Mouse (Mus musculus): ENCODE measurements around the gene Stard5. TPM values are rescaled to one million over a fixed set of nuclear protein-coding genes. Genes with fewer than 3 reads are reported as not detected.

The Stard5 gene
- polyA plus RNA-seq, 1 experiment from 2014 or later, result 11.2 TPM

DNA sequence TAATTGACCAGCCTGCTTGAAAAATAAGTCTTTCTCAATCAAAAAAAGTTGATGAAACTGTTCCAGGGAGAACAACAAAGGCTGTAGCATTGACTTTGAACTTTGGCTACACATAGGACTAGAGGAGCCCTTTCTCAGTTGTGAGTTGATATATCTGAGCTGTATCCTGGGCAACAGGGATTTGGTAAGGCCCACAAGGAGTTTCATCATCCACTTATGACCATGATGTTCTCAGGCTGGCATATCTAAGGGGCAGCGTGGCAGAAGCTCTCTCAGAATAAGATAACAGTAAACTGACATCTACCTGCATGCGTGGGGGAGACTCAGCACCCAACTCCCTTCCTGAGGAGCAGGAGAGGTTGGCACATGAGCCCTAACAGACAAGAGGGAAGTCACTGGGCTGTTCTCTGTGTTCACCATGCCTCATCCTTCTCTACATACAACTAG lies 21.9 kb downstream of the Stard5 start:
- Histone ChIP-seq H3K27me3 (ENCODE audit: control insufficient read depth, insufficient read depth, low read length) (no peaks in the 10 kb centered on the region), H3K4me2 (ENCODE audit: low read depth, low read length, severe bottlenecking) (no peak overlapping the region), H3K4me1 (replicated peaks; ENCODE audit: control insufficient read depth, insufficient read depth, low read length) (no peaks in the 10 kb centered on the region), H3K27ac (ENCODE audit: low read depth, low read length) (no peak overlapping the region), H3K36me3 (ENCODE audit: control insufficient read depth, insufficient read depth, low read length) (no peaks in the 10 kb centered on the region), H3K9me3 (ENCODE audit: control insufficient read depth, low read length) (no peaks in the 10 kb centered on the region), H3K9ac (ENCODE audit: low read length) (no peak overlapping the region), H3K4me3 (ENCODE audit: low read depth, low read length) (no peak overlapping the region)
- DNase-seq (ENCODE audit: low spot score) (no peak), ATAC-seq (replicated peaks; ENCODE audit: low FRiP score) (no peak)
- 83% methylated on average over 2 of the region's 2 CpGs for WGBS

DNA sequence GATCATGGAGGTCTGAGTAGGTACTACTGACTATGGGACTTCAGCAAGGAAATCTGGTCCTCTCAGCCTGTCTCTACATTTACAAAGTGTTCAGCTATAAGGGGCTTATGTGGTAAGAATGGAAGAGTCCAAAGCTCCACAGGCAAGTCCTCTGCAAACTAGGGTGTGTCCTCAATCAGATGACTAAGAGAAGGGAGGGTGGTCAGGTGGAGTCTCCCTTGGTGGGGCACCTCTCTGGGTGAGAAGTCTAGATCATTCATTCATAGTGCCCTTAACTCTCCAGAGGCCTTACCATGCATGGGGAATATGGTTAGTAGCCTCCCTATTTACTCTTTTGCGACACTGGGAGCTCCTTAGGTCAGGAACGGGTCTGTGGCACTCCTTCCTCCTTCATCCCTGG lies 22.4 kb downstream of the Stard5 start:
- DNase-seq (ENCODE audit: low spot score) (no peak), ATAC-seq (replicated peaks; ENCODE audit: low FRiP score) (no peak)
- no peaks in the 10 kb centered on the region for H3K36me3 ChIP-seq (ENCODE audit: control insufficient read depth, insufficient read depth, low read length)
- H3K9ac ChIP-seq (ENCODE audit: low read length), result no peak overlapping the region
- no peaks in the 10 kb centered on the region for H3K9me3 ChIP-seq (ENCODE audit: control insufficient read depth, low read length)
- no peak overlapping the region for H3K27ac ChIP-seq (ENCODE audit: low read depth, low read length)
- no peak overlapping the region for H3K4me3 ChIP-seq (ENCODE audit: low read depth, low read length)
- 81% methylated on average over 2 of the region's 2 CpGs for WGBS
- H3K4me1 ChIP-seq (replicated peaks; ENCODE audit: control insufficient read depth, insufficient read depth, low read length), result no peaks in the 10 kb centered on the region
- H3K4me2 ChIP-seq (ENCODE audit: low read depth, low read length, severe bottlenecking), result no peak overlapping the region
- H3K27me3 ChIP-seq (ENCODE audit: control insufficient read depth, insufficient read depth, low read length), result no peaks in the 10 kb centered on the region

DNA sequence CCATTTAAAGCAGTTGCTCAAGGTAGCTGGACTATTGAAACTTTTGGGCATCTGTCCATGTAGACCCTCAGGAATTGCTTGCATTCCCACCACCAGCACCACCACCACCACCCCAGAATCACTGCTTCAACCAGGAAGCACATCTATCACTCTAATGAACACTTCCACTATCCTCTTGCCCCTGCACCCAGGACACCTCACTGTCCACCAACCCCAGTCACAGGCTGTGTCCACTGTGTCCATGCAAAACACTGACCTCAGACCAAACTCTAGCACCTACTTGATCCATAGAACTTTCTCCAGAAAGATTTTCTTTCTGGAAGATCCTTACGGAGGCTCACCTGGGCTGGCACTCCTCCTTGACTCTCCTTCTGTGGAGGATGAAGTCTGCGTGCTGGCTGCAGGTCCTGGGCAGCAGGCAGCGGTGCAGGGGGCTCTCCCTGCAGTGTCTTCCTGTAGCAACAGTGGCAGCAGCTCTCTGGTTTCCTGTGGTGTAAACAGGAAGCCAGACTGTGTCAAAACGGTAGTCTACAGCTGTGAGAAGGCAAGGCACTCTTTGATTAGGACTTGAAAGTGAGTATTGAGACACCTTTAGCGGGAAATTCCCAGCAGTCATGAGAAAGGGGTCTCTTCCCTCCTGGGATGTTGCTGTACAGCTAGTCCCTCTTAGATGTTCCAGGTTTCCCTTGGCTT lies 23.3 kb downstream of the Stard5 start:
- H3K9ac ChIP-seq (ENCODE audit: low read length), result no peak overlapping the region
- no peak overlapping the region for H3K4me3 ChIP-seq (ENCODE audit: low read depth, low read length)
- H3K4me2 ChIP-seq (ENCODE audit: low read depth, low read length, severe bottlenecking), result no peak overlapping the region
- ATAC-seq (replicated peaks; ENCODE audit: low FRiP score) (no peak), DNase-seq (ENCODE audit: low spot score) (no peak)
- H3K9me3 ChIP-seq (ENCODE audit: control insufficient read depth, low read length), result no peaks in the 10 kb centered on the region
- no peaks in the 10 kb centered on the region for H3K36me3 ChIP-seq (ENCODE audit: control insufficient read depth, insufficient read depth, low read length)
- no peaks in the 10 kb centered on the region for H3K4me1 ChIP-seq (replicated peaks; ENCODE audit: control insufficient read depth, insufficient read depth, low read length)
- WGBS, result 60% methylated on average over 5 of the region's 5 CpGs
- no peaks in the 10 kb centered on the region for H3K27me3 ChIP-seq (ENCODE audit: control insufficient read depth, insufficient read depth, low read length)
- no peak overlapping the region for H3K27ac ChIP-seq (ENCODE audit: low read depth, low read length)

DNA sequence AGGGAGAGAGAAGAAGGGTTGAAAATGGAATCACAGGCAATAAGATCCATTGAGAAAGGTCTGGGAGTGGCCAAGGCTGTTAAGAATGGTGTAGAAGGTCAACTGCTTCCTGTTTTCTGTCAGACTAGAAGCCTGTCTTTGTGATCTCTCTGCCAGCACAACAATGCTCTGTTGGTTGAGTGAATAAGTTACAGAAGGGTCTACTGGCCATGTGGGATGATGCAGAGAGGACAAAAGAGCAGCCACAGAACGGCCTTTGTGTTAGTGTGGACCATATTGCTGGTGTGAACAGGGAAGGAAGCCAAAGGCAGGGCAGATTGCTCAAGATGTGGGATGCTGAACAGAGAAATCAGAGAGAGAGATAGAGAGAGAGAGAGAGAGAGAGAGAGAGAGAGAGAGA lies 27.0 kb downstream of the Stard5 start:
- Histone ChIP-seq H3K4me3 (ENCODE audit: low read depth, low read length) (no peak overlapping the region), H3K27me3 (ENCODE audit: control insufficient read depth, insufficient read depth, low read length) (no peaks in the 10 kb centered on the region), H3K27ac (ENCODE audit: low read depth, low read length) (no peak overlapping the region), H3K36me3 (ENCODE audit: control insufficient read depth, insufficient read depth, low read length) (no peaks in the 10 kb centered on the region), H3K9me3 (ENCODE audit: control insufficient read depth, low read length) (no peaks in the 10 kb centered on the region), H3K4me2 (ENCODE audit: low read depth, low read length, severe bottlenecking) (no peak overlapping the region), H3K4me1 (replicated peaks; ENCODE audit: control insufficient read depth, insufficient read depth, low read length) (no peaks in the 10 kb centered on the region), H3K9ac (ENCODE audit: low read length) (no peak overlapping the region)
- 88% methylated on average over 1 of the region's 1 CpGs for WGBS
- no peak for ATAC-seq (replicated peaks; ENCODE audit: low FRiP score)
- no peak for DNase-seq (ENCODE audit: low spot score)

DNA sequence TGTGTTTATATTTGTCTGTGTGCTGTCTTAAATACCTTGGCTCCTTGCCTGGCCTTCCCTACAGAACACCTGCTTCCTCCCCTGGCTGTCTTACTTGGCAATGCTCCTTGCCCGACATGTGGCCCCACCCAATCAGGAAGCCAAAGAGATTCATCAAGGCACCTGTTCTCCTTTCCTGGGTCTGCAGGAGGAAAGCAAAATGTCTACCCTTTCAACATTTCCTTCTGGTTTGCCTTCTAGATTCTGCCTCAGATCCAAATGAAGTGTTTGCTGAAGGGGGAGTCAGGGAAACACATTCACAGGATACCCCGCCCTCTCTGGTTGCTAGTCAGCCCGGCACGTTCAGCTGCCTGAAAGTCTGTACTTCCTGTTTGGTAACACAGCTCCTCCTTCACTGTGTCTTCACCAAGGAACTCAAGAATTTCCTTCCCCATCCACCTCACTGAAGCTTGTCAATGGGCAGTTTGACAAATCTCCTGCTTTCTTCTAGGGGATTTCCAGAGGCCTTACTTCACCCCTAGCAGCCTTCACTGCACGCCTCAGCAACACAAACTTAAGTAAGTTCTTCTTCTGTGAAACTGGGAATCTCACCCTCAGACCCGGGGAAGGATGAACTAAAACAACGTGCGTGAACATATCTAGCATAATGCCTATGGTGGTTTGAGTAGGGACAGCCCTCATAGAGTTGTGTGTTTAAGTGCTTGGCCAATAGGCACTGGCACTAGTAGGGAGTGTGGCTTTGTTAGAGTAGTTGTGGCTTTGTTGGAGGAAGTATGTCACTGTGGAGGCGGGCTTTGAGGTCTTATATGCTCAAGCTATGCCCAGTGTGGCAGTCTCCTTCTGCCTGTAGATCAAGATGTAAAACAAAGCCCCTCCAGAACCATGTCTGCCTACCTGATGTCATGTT lies 27.7 kb downstream of the Stard5 start:
- Histone ChIP-seq H3K36me3 (ENCODE audit: control insufficient read depth, insufficient read depth, low read length) (no peaks in the 10 kb centered on the region), H3K27ac (ENCODE audit: low read depth, low read length) (no peak overlapping the region), H3K27me3 (ENCODE audit: control insufficient read depth, insufficient read depth, low read length) (no peaks in the 10 kb centered on the region), H3K4me2 (ENCODE audit: low read depth, low read length, severe bottlenecking) (no peak overlapping the region), H3K4me3 (ENCODE audit: low read depth, low read length) (no peak overlapping the region), H3K4me1 (replicated peaks; ENCODE audit: control insufficient read depth, insufficient read depth, low read length) (no peaks in the 10 kb centered on the region), H3K9ac (ENCODE audit: low read length) (no peak overlapping the region), H3K9me3 (ENCODE audit: control insufficient read depth, low read length) (no peaks in the 10 kb centered on the region)
- ATAC-seq (replicated peaks; ENCODE audit: low FRiP score), result no peak
- DNase-seq (ENCODE audit: low spot score), result no peak
- WGBS, result 85% methylated on average over 9 of the region's 9 CpGs

DNA sequence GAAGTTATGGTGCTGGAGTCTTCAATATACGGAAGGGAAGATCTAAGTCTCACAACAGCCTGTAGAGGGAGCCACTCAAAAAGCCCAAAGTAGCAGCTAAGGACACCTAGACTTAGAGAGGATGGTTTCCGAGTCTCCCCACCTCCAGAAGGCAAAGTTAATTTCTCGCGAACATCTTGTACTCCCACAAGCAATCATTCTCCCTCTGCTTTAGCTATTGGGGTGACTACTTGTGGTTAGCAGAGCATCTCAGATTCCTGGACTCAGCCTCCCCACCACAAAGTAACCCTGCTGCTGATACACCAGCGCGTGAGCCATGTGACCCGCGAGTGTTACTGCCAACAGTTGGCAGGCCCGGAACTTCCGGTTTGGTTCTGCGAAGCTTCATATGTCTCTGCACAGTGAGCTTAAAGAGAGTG lies 28.5 kb downstream of the Stard5 start:
- WGBS, result 86% methylated on average over 11 of the region's 11 CpGs
- no peak overlapping the region for H3K4me2 ChIP-seq (ENCODE audit: low read depth, low read length, severe bottlenecking)
- H3K4me1 ChIP-seq (replicated peaks; ENCODE audit: control insufficient read depth, insufficient read depth, low read length), result no peaks in the 10 kb centered on the region
- no peaks in the 10 kb centered on the region for H3K27me3 ChIP-seq (ENCODE audit: control insufficient read depth, insufficient read depth, low read length)
- H3K4me3 ChIP-seq (ENCODE audit: low read depth, low read length), result no peak overlapping the region
- DNase-seq (ENCODE audit: low spot score) (no peak), ATAC-seq (replicated peaks; ENCODE audit: low FRiP score) (no peak)
- no peak overlapping the region for H3K27ac ChIP-seq (ENCODE audit: low read depth, low read length)
- no peaks in the 10 kb centered on the region for H3K36me3 ChIP-seq (ENCODE audit: control insufficient read depth, insufficient read depth, low read length)
- no peak overlapping the region for H3K9ac ChIP-seq (ENCODE audit: low read length)
- H3K9me3 ChIP-seq (ENCODE audit: control insufficient read depth, low read length), result no peaks in the 10 kb centered on the region

DNA sequence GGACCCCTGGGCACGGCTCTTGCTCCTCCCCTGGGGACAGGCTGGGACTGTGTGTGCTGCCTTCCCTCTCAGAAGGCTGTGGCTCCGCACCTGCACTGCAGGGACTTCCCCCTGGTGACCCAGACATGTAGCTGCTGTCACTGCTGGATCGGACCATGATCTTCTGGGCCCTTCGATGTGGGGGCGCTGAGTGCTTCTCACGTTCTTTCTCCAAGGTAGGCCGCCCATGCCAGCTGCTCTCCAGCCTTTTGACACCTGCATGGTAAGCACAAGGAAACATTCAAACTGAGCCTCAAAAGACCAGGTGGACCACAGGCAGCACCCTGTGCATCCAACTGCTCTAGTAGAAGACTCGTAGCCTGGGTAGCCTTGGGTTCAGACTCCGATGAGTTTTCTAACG lies 29.3 kb downstream of the Stard5 start:
- DNase-seq (ENCODE audit: low spot score) (no peak), ATAC-seq (replicated peaks; ENCODE audit: low FRiP score) (no peak)
- no peaks in the 10 kb centered on the region for H3K36me3 ChIP-seq (ENCODE audit: control insufficient read depth, insufficient read depth, low read length)
- H3K9me3 ChIP-seq (ENCODE audit: control insufficient read depth, low read length), result no peaks in the 10 kb centered on the region
- no peak overlapping the region for H3K27ac ChIP-seq (ENCODE audit: low read depth, low read length)
- no peaks in the 10 kb centered on the region for H3K4me1 ChIP-seq (replicated peaks; ENCODE audit: control insufficient read depth, insufficient read depth, low read length)
- no peak overlapping the region for H3K9ac ChIP-seq (ENCODE audit: low read length)
- no peaks in the 10 kb centered on the region for H3K27me3 ChIP-seq (ENCODE audit: control insufficient read depth, insufficient read depth, low read length)
- H3K4me3 ChIP-seq (ENCODE audit: low read depth, low read length), result no peak overlapping the region
- 85% methylated on average over 10 of the region's 10 CpGs for WGBS
- H3K4me2 ChIP-seq (ENCODE audit: low read depth, low read length, severe bottlenecking), result no peak overlapping the region

DNA sequence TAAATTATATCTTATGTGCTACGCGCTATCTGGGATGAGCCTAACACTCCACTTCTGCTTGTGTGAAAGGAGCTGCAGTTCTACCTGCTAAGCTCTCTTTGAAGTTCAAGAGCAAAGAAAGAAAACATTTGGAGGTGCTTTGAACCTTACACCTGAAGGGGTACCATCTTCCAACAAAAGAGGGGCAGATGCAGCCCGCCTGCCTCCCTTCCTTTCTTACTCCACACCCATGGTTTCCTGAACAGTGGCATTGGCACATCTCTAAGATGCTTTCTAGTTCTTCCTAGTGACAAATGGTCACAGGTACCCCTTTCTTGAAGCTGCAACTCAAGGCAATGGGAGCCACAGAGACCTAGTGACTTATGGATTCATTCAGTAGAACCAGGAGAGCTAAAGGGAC lies 30.0 kb downstream of the Stard5 start:
- Histone ChIP-seq H3K27ac (ENCODE audit: low read depth, low read length) (no peak overlapping the region), H3K9me3 (ENCODE audit: control insufficient read depth, low read length) (no peaks in the 10 kb centered on the region), H3K36me3 (ENCODE audit: control insufficient read depth, insufficient read depth, low read length) (no peaks in the 10 kb centered on the region), H3K9ac (ENCODE audit: low read length) (no peak overlapping the region), H3K4me1 (replicated peaks; ENCODE audit: control insufficient read depth, insufficient read depth, low read length) (no peaks in the 10 kb centered on the region), H3K4me2 (ENCODE audit: low read depth, low read length, severe bottlenecking) (no peak overlapping the region), H3K4me3 (ENCODE audit: low read depth, low read length) (no peak overlapping the region), H3K27me3 (ENCODE audit: control insufficient read depth, insufficient read depth, low read length) (no peaks in the 10 kb centered on the region)
- no peak for ATAC-seq (replicated peaks; ENCODE audit: low FRiP score)
- no peak for DNase-seq (ENCODE audit: low spot score)
- WGBS, result 93% methylated on average over 3 of the region's 3 CpGs

Measured in forebrain, embryonic 11.5 days (tissue).